Mouse (Mus musculus): Measurements from ENCODE around the gene Cenpl. TPM values are rescaled to one million over a fixed set of nuclear protein-coding genes. Genes with fewer than 3 reads are reported as not detected.

Cenpl gene
- polyA plus RNA-seq, 1 experiment from 2014 or later, result 13.2 TPM

DNA sequence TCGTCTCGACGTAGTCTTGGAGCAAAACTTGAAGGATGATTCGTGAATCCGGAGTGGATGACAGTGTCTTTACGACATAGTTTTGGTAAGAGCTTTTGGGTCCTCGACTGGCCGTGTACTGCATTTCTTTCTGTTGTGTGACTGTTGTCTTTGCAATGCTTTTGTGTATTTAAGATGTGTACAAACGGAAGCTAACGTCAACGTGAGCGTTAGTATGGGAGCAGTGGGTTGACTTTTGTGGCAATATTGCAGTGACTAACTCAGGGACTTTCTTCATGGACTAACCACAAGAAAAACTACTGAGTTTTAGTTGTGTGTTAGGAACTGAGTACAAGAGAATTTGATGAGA lies 733 bp downstream of the Cenpl start:
- Histone ChIP-seq H3K4me3 (peak overlapping the region; percentile 66), H3K4me2 (peak overlapping the region; percentile 74), H3K9me3 (no peaks in the 10 kb centered on the region), H3K36me3 (no peaks in the 10 kb centered on the region), H3K4me1 (replicated peaks) (peaks cover 37% of the 10 kb centered on the region), H3K27ac (no peak overlapping the region), H3K27me3 (no peaks in the 10 kb centered on the region), H3K9ac (peak overlapping the region; percentile 77)
- no peak for ATAC-seq (ENCODE audit: low FRiP score)
- WGBS, result under 1% methylated on average over 12 of the region's 12 CpGs

DNA sequence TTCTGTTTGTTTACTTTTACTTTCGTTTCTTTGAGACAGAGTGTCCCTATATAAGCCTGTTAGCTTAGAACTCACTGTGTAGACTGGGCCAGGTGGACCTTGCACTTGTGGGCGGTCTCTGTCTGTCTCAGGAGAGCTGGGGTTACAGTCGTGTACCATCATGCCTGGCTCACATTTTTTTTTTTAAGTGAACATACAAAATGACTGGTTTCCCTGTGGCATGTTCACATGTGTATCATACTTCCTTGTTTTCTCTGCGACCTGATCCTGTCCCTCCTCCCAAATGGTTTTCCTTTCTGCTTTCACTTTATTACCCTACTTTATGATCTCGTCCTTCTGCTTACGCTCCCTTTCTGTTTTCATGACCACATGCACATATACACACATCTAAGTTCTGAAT lies 5.7 kb downstream of the Cenpl start:
- Histone ChIP-seq H3K36me3 (no peaks in the 10 kb centered on the region), H3K4me3 (no peak overlapping the region), H3K27ac (no peak overlapping the region), H3K9ac (no peak overlapping the region), H3K4me1 (replicated peaks) (peaks cover 28% of the 10 kb centered on the region), H3K9me3 (no peaks in the 10 kb centered on the region), H3K27me3 (no peaks in the 10 kb centered on the region), H3K4me2 (no peak overlapping the region)
- 91% methylated on average over 6 of the region's 6 CpGs for WGBS
- ATAC-seq (ENCODE audit: low FRiP score), result no peak

DNA sequence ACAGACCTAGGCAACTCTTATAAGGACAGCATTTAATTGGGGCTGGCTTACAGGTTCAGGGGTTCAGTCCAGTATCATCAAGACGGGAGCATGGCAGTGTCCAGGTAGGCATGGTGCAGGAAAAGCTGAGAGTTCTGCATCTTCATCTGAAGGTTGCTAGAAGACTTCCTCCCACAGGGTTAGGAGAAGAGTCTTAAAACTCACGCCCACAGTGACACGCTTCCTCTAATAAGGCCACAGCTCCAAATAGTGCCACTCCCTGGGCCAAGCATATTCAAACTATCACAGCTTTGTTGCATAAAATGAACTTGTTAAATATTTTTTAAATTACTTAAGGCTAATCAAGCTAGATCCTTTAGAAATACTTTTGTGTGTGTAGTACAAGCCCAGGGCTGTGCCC lies 6.7 kb downstream of the Cenpl start:
- H3K36me3 ChIP-seq, result no peaks in the 10 kb centered on the region
- peaks cover 18% of the 10 kb centered on the region for H3K4me1 ChIP-seq (replicated peaks)
- 94% methylated on average over 3 of the region's 3 CpGs for WGBS
- no peak overlapping the region for H3K27ac ChIP-seq
- no peak overlapping the region for H3K4me2 ChIP-seq
- no peaks in the 10 kb centered on the region for H3K9me3 ChIP-seq
- ATAC-seq (ENCODE audit: low FRiP score), result no peak
- no peaks in the 10 kb centered on the region for H3K27me3 ChIP-seq
- no peak overlapping the region for H3K4me3 ChIP-seq
- H3K9ac ChIP-seq, result no peak overlapping the region

DNA sequence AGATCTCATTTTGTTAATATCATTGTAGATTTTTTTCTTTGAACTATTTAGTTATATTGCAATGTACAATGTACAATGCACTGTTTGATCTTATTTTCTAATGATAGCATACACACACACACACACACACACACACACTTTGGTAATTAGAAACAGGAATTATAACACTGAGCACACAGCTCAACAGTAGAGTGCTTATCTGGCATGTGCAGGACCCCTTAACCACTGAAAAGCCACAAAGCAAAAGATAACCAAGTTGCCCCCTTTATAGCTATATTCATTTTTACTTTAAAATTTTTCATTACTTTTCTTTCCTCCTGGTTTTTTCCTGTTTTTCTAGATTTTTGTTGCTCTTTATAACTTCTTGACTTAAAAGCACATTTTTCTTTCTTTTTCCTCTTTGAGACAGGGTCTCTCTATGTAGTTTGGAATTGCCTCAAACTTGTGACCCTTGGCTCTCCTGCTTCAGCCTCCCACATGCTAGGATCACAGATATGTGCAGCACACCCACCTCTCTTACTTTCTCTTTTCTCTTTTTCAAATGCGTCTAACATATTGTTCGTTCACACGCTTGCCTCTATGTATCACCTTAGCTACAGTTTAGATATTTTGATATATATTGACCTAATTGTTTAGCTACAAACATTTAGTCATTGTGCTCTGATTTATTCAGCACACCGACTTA lies 29.4 kb downstream of the Cenpl start:
- no peak overlapping the region for H3K4me2 ChIP-seq
- no peak overlapping the region for H3K27ac ChIP-seq
- H3K9me3 ChIP-seq, result no peaks in the 10 kb centered on the region
- no peak overlapping the region for H3K4me3 ChIP-seq
- no peaks in the 10 kb centered on the region for H3K4me1 ChIP-seq (replicated peaks)
- peaks cover 47% of the 10 kb centered on the region for H3K36me3 ChIP-seq
- no peaks in the 10 kb centered on the region for H3K27me3 ChIP-seq
- H3K9ac ChIP-seq, result no peak overlapping the region
- no peak for ATAC-seq (ENCODE audit: low FRiP score)
- 95% methylated on average over 4 of the region's 4 CpGs for WGBS

DNA sequence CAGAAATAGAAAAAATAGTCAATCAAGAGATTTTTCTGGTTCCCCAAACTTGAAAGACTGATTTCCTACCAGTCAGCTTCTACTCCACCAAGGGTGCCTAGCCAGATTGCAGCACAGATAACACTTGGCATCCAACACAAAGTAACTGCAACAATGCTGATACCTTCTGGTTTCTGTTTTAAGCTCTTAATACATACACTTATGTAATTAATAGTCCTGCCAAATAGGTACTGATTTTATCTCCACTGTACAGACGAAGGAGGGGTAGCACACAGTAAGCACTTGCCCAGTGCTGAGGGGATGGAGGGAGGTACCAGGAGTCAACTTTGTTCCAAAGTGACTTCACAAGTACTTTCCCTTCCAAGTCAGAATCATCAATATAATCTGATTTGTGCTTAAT lies 33.3 kb downstream of the Cenpl start:
- peaks cover 42% of the 10 kb centered on the region for H3K36me3 ChIP-seq
- no peaks in the 10 kb centered on the region for H3K27me3 ChIP-seq
- WGBS, result 91% methylated on average over 1 of the region's 1 CpGs
- H3K4me3 ChIP-seq, result no peak overlapping the region
- H3K4me1 ChIP-seq (replicated peaks), result no peaks in the 10 kb centered on the region
- H3K27ac ChIP-seq, result no peak overlapping the region
- no peaks in the 10 kb centered on the region for H3K9me3 ChIP-seq
- no peak overlapping the region for H3K4me2 ChIP-seq
- no peak for ATAC-seq (ENCODE audit: low FRiP score)
- H3K9ac ChIP-seq, result no peak overlapping the region

DNA sequence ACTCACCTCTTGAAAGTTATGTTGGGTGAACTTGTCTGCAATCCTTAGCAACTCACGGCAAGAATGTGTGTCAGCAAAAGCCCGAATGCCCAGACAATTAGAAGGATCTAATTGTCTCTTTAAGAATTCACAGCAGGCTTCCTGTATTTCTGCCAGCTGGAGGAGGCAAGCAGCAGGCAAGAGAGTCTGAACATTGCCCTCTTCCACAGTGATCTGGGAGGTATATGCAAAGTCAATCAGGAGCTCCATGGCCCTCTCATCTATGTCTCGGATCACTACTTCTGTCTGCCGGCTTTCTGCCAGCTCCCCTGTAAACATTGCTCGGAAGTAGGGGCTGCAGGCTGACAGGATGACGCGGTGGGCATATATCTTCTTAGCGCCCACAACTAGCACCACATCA lies 38.7 kb downstream of the Cenpl start:
- H3K36me3 ChIP-seq, result peaks cover 28% of the 10 kb centered on the region
- H3K27ac ChIP-seq, result no peak overlapping the region
- no peaks in the 10 kb centered on the region for H3K9me3 ChIP-seq
- H3K27me3 ChIP-seq, result no peaks in the 10 kb centered on the region
- no peak for ATAC-seq (ENCODE audit: low FRiP score)
- no peak overlapping the region for H3K4me2 ChIP-seq
- H3K4me3 ChIP-seq, result no peak overlapping the region
- 88% methylated on average over 8 of the region's 8 CpGs for WGBS
- H3K9ac ChIP-seq, result no peak overlapping the region
- no peaks in the 10 kb centered on the region for H3K4me1 ChIP-seq (replicated peaks)

DNA sequence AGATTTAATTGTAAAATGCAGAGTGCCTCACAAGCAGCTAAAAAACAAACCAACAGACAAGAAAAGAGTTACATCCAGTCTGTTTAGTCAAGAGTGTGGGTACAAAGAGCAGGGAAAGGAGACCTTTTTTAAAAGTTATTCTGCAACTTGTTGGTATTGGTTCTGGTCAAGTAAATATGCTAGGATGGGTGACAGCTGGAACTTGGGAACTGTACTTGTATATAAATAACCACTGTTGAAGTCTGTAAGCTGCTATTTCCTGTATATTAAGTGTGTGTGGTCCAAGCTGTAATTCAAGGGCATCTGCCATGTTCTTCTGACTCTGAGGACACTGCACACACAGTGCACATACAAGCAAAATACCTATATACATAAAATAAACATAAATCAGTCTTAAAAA lies 44.1 kb downstream of the Cenpl start:
- no peak for ATAC-seq (ENCODE audit: low FRiP score)
- Histone ChIP-seq H3K9me3 (no peaks in the 10 kb centered on the region), H3K4me3 (no peak overlapping the region), H3K36me3 (peaks cover 3% of the 10 kb centered on the region; the same call in 1 of the 2 replicates), H3K4me2 (no peak overlapping the region), H3K27me3 (no peaks in the 10 kb centered on the region), H3K27ac (no peak overlapping the region), H3K4me1 (replicated peaks) (no peaks in the 10 kb centered on the region), H3K9ac (no peak overlapping the region)

DNA sequence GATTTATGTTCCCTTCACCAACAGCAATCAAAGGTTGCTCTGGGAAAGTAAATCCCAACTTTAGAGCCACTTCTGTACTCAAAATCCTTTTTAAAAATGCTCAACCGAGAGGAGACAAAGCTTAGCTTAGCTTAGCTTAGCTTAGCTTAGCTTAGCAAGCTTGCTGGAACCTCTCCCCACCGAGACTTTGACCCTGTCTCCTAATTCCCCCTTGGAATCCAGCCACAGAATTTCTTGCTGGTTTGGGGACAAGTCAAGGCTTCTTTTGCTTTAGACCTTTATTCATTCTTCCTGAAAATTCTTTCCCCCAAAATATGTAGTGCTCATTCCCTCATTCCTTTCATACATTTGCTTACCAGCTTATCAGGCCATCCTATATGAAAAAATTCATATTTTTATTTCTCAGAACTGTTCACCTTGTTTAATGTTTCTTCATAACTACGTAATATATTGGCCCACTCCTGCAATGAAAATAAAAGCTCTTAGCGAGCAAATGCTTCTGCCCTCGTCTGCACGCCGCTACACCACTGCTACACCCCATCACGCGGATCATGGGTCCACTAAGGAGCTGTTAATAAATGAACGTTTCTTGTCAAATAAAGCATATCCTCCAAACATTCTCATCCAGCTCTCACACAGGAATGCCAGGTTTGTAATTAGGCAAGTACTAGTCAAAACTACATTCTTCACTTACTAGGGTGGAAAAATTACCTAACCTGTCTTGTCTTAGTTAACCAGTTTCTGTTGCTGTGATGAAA lies 52.3 kb downstream of the Cenpl start:
- no peak overlapping the region for H3K4me3 ChIP-seq
- no peak overlapping the region for H3K27ac ChIP-seq
- ATAC-seq (ENCODE audit: low FRiP score), result no peak
- no peaks in the 10 kb centered on the region for H3K27me3 ChIP-seq
- H3K9me3 ChIP-seq, result no peaks in the 10 kb centered on the region
- no peak overlapping the region for H3K9ac ChIP-seq
- H3K4me1 ChIP-seq (replicated peaks), result 0 out of 2 replicates have a peak, but pooled peaks cover 1% of the 10 kb centered on the region
- 89% methylated on average over 10 of the region's 10 CpGs for WGBS
- H3K4me2 ChIP-seq, result no peak overlapping the region
- H3K36me3 ChIP-seq, result peaks cover 15% of the 10 kb centered on the region

DNA sequence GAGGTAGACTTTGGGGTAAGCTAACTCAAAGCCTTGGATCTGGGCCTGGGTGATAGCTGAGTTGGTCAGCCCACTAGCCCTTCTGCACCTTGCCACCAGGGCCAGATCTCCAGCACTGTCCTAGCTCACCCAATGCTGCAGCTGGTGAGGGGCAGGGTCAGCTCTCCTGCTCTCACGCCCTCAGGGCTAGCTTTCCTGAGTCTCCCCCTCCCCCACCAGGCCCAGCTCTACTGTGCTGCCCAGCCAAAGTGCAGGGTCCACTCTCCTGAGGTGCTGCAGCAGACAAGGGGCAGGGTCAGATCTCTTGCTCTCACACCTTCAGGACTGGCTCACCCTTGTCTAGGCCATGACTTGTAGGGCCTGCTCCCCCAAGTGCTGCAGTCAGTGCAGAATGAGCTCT lies 55.9 kb downstream of the Cenpl start:
- no peaks in the 10 kb centered on the region for H3K9me3 ChIP-seq
- no peak for ATAC-seq (ENCODE audit: low FRiP score)
- peaks cover 18% of the 10 kb centered on the region for H3K4me1 ChIP-seq (replicated peaks)
- H3K4me2 ChIP-seq, result no peak overlapping the region
- 92% methylated on average over 1 of the region's 1 CpGs for WGBS
- no peak overlapping the region for H3K9ac ChIP-seq
- no peak overlapping the region for H3K4me3 ChIP-seq
- H3K27ac ChIP-seq, result no peak overlapping the region
- H3K27me3 ChIP-seq, result no peaks in the 10 kb centered on the region
- peaks cover 10% of the 10 kb centered on the region; the same call in 1 of the 2 replicates for H3K36me3 ChIP-seq

DNA sequence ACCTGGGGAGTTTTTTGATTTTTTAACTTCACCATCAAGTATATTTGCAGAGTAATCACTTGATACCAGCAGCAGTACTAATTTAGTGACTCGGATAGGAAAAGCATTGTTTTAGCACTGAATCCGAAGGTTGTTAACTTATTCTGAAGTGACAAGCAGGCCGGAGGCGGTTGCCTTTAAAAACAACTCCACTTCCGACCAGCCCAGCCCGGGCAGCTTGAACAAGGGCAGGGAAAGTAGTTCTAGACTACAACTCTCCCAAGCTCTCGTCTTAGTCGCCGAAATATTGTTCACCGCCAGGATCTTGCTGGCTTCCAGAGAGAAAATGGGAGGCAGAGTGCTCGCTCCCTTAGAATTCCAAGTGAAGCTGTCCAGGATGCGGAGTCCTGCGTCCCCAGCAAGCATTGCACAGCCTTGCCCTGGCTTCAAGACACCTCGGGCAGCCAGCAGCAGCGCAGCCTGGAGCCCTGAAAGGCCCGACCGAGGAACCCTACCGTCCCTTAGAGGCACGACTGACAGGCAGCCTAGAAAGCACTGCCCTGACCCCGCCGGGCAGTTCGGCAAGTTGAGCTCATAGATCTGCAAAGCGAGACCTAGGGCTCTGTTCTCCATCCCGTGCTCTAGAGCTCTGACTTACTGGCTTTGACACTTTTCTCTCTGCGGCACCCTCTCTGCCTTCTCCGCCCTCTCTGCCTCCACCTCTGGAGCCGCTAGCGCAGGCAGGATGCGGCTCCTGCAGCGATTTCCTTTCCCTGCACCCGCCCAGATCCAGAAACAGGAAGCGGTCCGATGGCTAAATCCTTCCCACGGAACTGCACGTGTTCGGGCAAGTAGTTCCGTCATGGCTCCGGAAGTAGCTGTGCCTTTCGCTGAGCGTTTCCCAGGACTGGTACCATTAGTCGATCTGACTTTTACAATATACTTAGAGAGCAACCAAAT lies 60.5 kb downstream of the Cenpl start, which contains the start of gene Klhl20:
Gene Klhl20 (minus strand): TSS at position 786 of the 939 bp plus-strand sequence.
- Histone ChIP-seq H3K36me3 (peaks cover 6% of the 10 kb centered on the region; the same call in 1 of the 2 replicates), H3K9me3 (no peaks in the 10 kb centered on the region), H3K4me2 (peak within 1 kb of the TSS; percentile 92), H3K4me3 (peak within 1 kb of the TSS; percentile 96), H3K27ac (peak within 1 kb of the TSS; percentile 84), H3K27me3 (peaks cover 8% of the 10 kb centered on the region), H3K9ac (peak within 1 kb of the TSS; percentile 95), H3K4me1 (replicated peaks) (peaks cover 18% of the 10 kb centered on the region)
- WGBS, result 2% methylated on average over 39 of the region's 41 CpGs
- peak; percentile 97 for ATAC-seq (ENCODE audit: low FRiP score)
